Mouse (Mus musculus): ENCODE measurements around the gene Ppef2. TPM values are rescaled to one million over a fixed set of nuclear protein-coding genes. Genes with fewer than 3 reads are reported as not detected.
"Not testable (repeated sequence)": the region's sequence is repeated elsewhere in the genome, so short reads cannot be mapped to it uniquely, and the experiment has no call there.

The Ppef2 gene
- polyA plus RNA-seq, 1 experiment from 2014 or later: 0.39 TPM

- 73% methylated on average over 7 of the region's 7 CpGs for WGBS
- H3K4me2 ChIP-seq (replicated peaks): 0 out of 2 replicates have a peak overlapping the region, but pooled peaks have one; percentile 0
- peak; percentile 61 for ATAC-seq
- H3K9ac ChIP-seq: no peak overlapping the region
- no peak overlapping the region for H3K27ac ChIP-seq
- no peaks in the 10 kb centered on the region for H3K9me3 ChIP-seq
- no peaks in the 10 kb centered on the region for H3K27me3 ChIP-seq (replicated peaks)
- H3K36me3 ChIP-seq: peaks cover 14% of the 10 kb centered on the region
- H3K4me3 ChIP-seq (replicated peaks): no peak overlapping the region
- H3K4me1 ChIP-seq (replicated peaks): 0 out of 2 replicates have a peak, but pooled peaks cover 6% of the 10 kb centered on the region
Measured at GRCm38 (mm10) chr5:92205184-92205583, 50.9 kb downstream of the Ppef2 start.

- no peak overlapping the region for H3K4me2 ChIP-seq (replicated peaks)
- H3K9ac ChIP-seq: no peak overlapping the region
- no peaks in the 10 kb centered on the region for H3K27me3 ChIP-seq (replicated peaks)
- no peak overlapping the region for H3K27ac ChIP-seq
- H3K36me3 ChIP-seq: peaks cover 21% of the 10 kb centered on the region
- H3K4me3 ChIP-seq (replicated peaks): no peak overlapping the region
- WGBS: 60% methylated on average over 6 of the region's 6 CpGs
- no peaks in the 10 kb centered on the region for H3K9me3 ChIP-seq
- H3K4me1 ChIP-seq (replicated peaks): 0 out of 2 replicates have a peak, but pooled peaks cover 6% of the 10 kb centered on the region
- ATAC-seq: peak; percentile 87
Measured at GRCm38 (mm10) chr5:92204162-92205036, 51.7 kb downstream of the Ppef2 start.

- H3K9ac ChIP-seq: no peak overlapping the region
- H3K4me3 ChIP-seq (replicated peaks): no peak overlapping the region
- H3K27ac ChIP-seq: no peak overlapping the region
- WGBS: 76% methylated on average over 8 of the region's 8 CpGs
- ATAC-seq: no peak
- no peaks in the 10 kb centered on the region for H3K4me1 ChIP-seq (replicated peaks)
- no peaks in the 10 kb centered on the region for H3K9me3 ChIP-seq
- no peaks in the 10 kb centered on the region for H3K27me3 ChIP-seq (replicated peaks)
- peaks cover 39% of the 10 kb centered on the region for H3K36me3 ChIP-seq
- no peak overlapping the region for H3K4me2 ChIP-seq (replicated peaks)
Measured at GRCm38 (mm10) chr5:92198266-92198665, 57.8 kb downstream of the Ppef2 start.

GRCm38 (mm10) chr5:92196895-92197811 lies 58.9 kb downstream of the Ppef2 start:
- Histone ChIP-seq H3K4me1 (replicated peaks) (no peaks in the 10 kb centered on the region), H3K27me3 (replicated peaks) (no peaks in the 10 kb centered on the region), H3K36me3 (peaks cover 39% of the 10 kb centered on the region), H3K9me3 (no peaks in the 10 kb centered on the region), H3K9ac (no peak overlapping the region), H3K4me3 (replicated peaks) (no peak overlapping the region), H3K27ac (no peak overlapping the region), H3K4me2 (replicated peaks) (no peak overlapping the region)
- 0 out of 2 replicates have a peak, but pooled peaks have one; percentile 23 for ATAC-seq
- WGBS: 85% methylated on average over 15 of the region's 15 CpGs

- 54% methylated on average over 2 of the region's 2 CpGs for WGBS
- H3K36me3 ChIP-seq: peaks cover 34% of the 10 kb centered on the region
- H3K4me2 ChIP-seq (replicated peaks): not testable (repeated sequence)
Measured at GRCm38 (mm10) chr5:92195716-92196115, 60.4 kb downstream of the Ppef2 start.

GRCm38 (mm10) chr5:92188881-92189483 lies 67.1 kb downstream of the Ppef2 start:
- 94% methylated on average over 7 of the region's 7 CpGs for WGBS
- peaks cover 36% of the 10 kb centered on the region for H3K36me3 ChIP-seq
- H3K27me3 ChIP-seq (replicated peaks): no peaks in the 10 kb centered on the region
- no peak overlapping the region for H3K4me2 ChIP-seq (replicated peaks)
- H3K27ac ChIP-seq: no peak overlapping the region
- H3K9ac ChIP-seq: no peak overlapping the region
- no peaks in the 10 kb centered on the region for H3K9me3 ChIP-seq
- ATAC-seq: no peak
- no peaks in the 10 kb centered on the region for H3K4me1 ChIP-seq (replicated peaks)
- H3K4me3 ChIP-seq (replicated peaks): no peak overlapping the region

More at GRCm38 (mm10) chr5:92195716-92196115, 60.4 kb downstream of the Ppef2 start:
- not testable (repeated sequence) for H3K9me3 ChIP-seq; H3K9ac ChIP-seq; H3K27me3 ChIP-seq (replicated peaks); H3K4me3 ChIP-seq (replicated peaks); ATAC-seq; H3K27ac ChIP-seq; H3K4me1 ChIP-seq (replicated peaks)

- 76% methylated on average over 8 of the region's 8 CpGs for WGBS
- Histone ChIP-seq H3K27ac (no peak overlapping the region), H3K36me3 (peaks cover 33% of the 10 kb centered on the region), H3K27me3 (replicated peaks) (no peaks in the 10 kb centered on the region), H3K4me2 (replicated peaks) (no peak overlapping the region), H3K9ac (no peak overlapping the region), H3K4me3 (replicated peaks) (no peak overlapping the region), H3K9me3 (no peaks in the 10 kb centered on the region), H3K4me1 (replicated peaks) (no peaks in the 10 kb centered on the region)
- no peak for ATAC-seq
Measured at GRCm38 (mm10) chr5:92183071-92183830, 72.8 kb downstream of the Ppef2 start.

Other genes starting within 250 kb of the Ppef2 start
- 2.6 and 2.8 TPM in 2 replicates for gene Cdkl2, start 212.4 kb downstream of the Ppef2 start, polyA plus RNA-seq (2015; fragmentation: Nextera tagmentation; extraction: Ambion mirVana)
- 162 and 195 TPM in 2 replicates for gene G3bp2, start 172.6 kb downstream of the Ppef2 start, polyA plus RNA-seq (2015; fragmentation: Nextera tagmentation; extraction: Ambion mirVana)
- gene Uso1, start 118.3 kb downstream of the Ppef2 start, polyA plus RNA-seq (2015; fragmentation: Nextera tagmentation; extraction: Ambion mirVana): 42.4 and 45.9 TPM in 2 replicates
- not detected in 2 replicates for gene U90926, start 40.9 kb downstream of the Ppef2 start, polyA plus RNA-seq (2015; fragmentation: Nextera tagmentation; extraction: Ambion mirVana)
- gene Naaa, start 21.9 kb upstream of the Ppef2 start, polyA plus RNA-seq (2015; fragmentation: Nextera tagmentation; extraction: Ambion mirVana): 24.2 and 26.8 TPM in 2 replicates
- 37.3 and 40.1 TPM in 2 replicates for gene Sdad1, start 54.2 kb upstream of the Ppef2 start, polyA plus RNA-seq (2015; fragmentation: Nextera tagmentation; extraction: Ambion mirVana)
- 0.20 TPM in 1 of 2 replicates, not detected in the other for gene Cxcl9, start 71.8 kb upstream of the Ppef2 start, polyA plus RNA-seq (2015; fragmentation: Nextera tagmentation; extraction: Ambion mirVana)
- gene Art3, start 75.5 kb upstream of the Ppef2 start, polyA plus RNA-seq (2015; fragmentation: Nextera tagmentation; extraction: Ambion mirVana): 3.7 and 4.0 TPM in 2 replicates
- gene Cxcl10, start 92.6 kb upstream of the Ppef2 start, polyA plus RNA-seq (2015; fragmentation: Nextera tagmentation; extraction: Ambion mirVana): 1.9 and 2.4 TPM in 2 replicates
- gene Nup54, start 178.9 kb upstream of the Ppef2 start, polyA plus RNA-seq (2015; fragmentation: Nextera tagmentation; extraction: Ambion mirVana): 51.1 and 55.5 TPM in 2 replicates